Mouse (Mus musculus) cerebellum, postnatal 10 days (tissue): Measurements from ENCODE around the gene Akap8.

Experiments
- DNase-seq, 2 experiments: peaks; one replicate each; pipeline ENCODE4 v3.0.0; 2021; ENCODE audit warnings: mixed read lengths in 2 of 2

Gene Akap8

GRCm38 (mm10) chr17:32281611-32282310, 39.3 kb downstream of the Akap8 start:
- DNase-seq, result no peak

GRCm38 (mm10) chr17:32281126-32281525, 39.9 kb downstream of the Akap8 start:
- DNase-seq, result no peak

- DNase-seq, result no peak
Observed at GRCm38 (mm10) chr17:32280575-32280974, 40.5 kb downstream of the Akap8 start.

- DNase-seq, result no peak
Observed at GRCm38 (mm10) chr17:32277201-32277600, 43.8 kb downstream of the Akap8 start.

- DNase-seq, result no peak
Observed at GRCm38 (mm10) chr17:32275568-32275967, 45.5 kb downstream of the Akap8 start.

GRCm38 (mm10) chr17:32269151-32269550, 51.9 kb downstream of the Akap8 start:
- no peak for DNase-seq

GRCm38 (mm10) chr17:32268540-32268960, 52.5 kb downstream of the Akap8 start:
- DNase-seq, result peak; percentile 73 to 75

- DNase-seq, result no peak
Observed at GRCm38 (mm10) chr17:32268096-32268495, 52.9 kb downstream of the Akap8 start.

- no peak for DNase-seq
Observed at GRCm38 (mm10) chr17:32267617-32268016, 53.4 kb downstream of the Akap8 start.

GRCm38 (mm10) chr17:32263672-32264071, 57.4 kb downstream of the Akap8 start:
- DNase-seq, result peak; percentile 38 to 45

GRCm38 (mm10) chr17:32262831-32263559, 58.0 kb downstream of the Akap8 start:
- peak; percentile 43 for DNase-seq

GRCm38 (mm10) chr17:32258869-32259268, 62.2 kb downstream of the Akap8 start:
- DNase-seq, result no peak

- no peak for DNase-seq
Observed at GRCm38 (mm10) chr17:32257944-32258343, 63.1 kb downstream of the Akap8 start.

GRCm38 (mm10) chr17:32257452-32257851, 63.6 kb downstream of the Akap8 start:
- DNase-seq, result no peak

- DNase-seq, result no peak
Observed at GRCm38 (mm10) chr17:32256896-32257295, 64.1 kb downstream of the Akap8 start.
